Mouse (Mus musculus): ENCODE data around the gene Tusc1.

Tusc1 gene

DNA sequence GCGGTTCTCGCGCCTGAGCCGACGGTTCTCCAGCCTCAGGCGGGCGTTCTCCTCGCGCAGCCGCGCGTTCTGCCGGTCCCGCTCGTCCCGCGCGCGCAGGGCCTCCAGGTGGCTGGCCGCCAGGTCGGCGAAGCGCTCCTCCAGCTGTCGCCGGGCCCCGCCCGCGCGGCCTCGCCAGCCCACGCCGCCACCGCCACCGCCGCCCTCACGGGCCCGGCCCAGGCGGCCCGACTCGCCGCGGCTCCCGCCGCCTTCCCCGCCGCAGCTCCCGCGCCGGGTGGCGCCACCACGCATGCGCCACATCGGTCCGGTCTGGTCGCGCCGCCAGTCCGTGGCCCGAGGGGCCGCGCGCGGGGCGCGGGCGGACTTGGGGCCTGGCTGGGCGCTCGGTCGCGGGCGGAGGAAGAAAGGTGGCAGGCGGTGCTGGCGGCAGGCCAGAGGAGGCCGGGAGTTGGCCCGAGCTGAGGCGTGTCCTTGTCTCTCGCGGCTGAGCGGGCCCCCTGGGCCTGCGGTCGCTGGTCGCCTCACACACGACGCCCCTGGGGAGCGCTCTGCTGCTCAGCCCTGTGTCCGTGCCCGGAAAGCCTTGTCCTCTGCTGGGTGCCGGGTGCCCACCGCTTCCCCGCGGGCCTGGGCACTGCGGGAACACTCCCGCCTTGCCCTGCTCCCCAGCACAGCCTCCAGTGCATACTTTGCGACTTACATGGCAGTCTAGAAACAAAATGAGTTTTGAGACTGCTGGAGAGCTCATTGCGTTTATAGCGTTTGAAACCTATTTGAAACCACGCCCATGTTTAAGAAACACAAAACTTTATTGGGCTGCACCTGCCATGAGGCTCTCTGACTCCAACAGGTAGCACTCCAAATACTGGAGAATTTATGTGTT is at the start of gene Tusc1:
TSS of gene Tusc1 (minus strand) at position 394 of the 886 bp plus-strand sequence.
- peak; percentile 75 to 84 for DNase-seq (ENCODE audit: low spot score in 2 of 2)

DNA sequence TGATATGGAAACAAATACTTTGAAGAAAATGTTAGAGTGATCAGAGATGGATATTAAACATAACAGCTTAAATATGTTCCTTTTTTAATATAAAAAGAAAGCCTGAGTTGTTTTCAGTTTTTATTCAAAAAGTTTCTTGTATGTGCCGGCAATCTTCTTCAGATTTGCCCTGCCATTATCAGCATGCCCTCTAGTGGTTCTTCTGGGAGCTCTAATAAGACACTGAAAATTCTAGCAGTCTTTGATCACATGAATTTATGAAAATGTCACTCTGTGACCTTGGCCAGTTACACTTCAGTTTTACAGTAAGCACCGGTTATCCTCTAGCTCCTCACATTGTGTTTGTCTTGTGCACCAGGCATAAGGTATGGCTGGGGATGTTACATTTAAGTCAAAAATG is 17.6 kb upstream of the Tusc1 start:
- DNase-seq (ENCODE audit: low spot score in 2 of 2): no peak

DNA sequence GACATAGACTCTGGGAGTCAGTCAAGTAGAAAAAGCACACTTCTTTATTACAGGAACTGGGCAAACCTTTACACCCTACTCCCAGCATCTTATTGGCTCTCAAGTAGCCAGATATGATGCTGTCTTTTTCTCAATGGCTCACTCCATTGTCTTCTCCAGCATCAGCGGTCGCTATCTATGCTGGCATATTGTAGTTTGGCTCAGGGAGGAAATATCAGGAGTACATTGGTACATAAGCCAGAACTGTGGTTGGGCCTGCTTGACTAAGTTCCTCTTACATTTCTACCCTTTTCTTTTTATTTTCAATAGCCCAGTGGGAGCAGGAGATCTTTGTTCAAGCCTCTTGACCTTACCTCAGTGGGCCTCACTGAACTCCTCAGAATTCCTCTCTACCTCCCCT is 9.0 kb upstream of the Tusc1 start:
- DNase-seq (ENCODE audit: low spot score in 2 of 2): no peak

DNA sequence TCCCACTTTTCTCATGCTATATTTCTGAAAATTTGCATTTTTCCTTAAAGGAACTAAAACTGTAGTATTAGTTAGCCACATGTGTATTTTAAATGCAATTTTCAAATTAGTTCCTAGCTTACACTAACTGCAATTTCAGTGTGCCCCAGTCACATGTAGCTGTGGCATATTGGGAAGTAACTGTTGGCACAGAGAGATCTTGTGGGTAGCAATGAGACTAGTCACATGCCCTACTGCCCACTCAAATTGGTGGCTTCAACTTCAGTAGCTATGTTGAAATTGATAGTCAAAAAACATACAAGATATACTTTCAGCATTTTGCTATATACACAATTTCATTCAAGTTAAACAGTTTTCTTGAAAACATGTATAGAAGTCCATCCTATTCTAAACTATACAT is 6.3 kb upstream of the Tusc1 start:
- DNase-seq (ENCODE audit: low spot score in 2 of 2): no peak

DNA sequence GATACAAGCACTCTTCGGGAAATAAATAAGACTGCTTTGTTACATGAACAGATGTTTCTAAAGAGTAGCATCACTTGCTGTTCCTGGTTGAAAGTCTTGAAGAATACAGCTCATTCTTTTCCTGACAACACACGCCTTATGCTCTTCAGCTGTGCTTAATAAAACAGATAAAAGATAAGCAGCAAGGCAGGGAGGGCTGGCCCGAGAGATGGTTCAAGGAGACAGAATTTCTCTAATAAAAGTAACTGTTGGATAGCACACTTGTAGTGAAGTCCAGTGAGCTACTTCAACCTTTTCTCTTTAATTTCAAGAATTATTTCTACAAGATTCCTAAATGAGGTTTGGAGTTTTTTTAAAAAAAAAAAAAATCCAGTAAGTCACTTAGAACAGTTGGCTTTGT is 2.7 kb upstream of the Tusc1 start:
- no peak for DNase-seq (ENCODE audit: low spot score in 2 of 2)

DNA sequence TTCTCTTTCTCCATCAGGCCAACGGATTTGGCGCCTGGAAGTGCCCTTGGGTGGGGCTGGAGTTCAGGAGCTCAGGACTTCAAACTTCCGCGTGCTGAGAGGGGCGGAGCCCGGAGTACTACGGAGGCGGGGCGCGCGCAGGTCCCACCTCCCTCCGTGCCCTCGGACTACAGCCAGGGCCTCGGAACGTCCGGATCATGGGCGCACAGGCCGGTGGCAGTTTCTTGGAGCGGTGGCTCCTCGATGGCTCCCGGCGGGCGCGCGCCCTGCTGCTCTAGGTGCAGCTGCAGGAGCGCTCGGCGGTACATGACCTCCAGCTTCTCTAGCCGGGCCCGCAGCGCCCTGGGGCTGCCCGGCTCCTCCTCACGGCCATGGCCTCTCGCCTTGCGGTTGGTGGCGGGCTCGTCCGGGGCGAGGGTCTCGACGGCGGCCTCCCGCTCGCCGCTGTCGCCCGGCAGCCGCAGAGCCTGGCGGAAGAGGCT is 634 bp downstream of the Tusc1 start:
- peak; percentile 83 to 87 for DNase-seq (ENCODE audit: low spot score in 2 of 2)

DNA sequence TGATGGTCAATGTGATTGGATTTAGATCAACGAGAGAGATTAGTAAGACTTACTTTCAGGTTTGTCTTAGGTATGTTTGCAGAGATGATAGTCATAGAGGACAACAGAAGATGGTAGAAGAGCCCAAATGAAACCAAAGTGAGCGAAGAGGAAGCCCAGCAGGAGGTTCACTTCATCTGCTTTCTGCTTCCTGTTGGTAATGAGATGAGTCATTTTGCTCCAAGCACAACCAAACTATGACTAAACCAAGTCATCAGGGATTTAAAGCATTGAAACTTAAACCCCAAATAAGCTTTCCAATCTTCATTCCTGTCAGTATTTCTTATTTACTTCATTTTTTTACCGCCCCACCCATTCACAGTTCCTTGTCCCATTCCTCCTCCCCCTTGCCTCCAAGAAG is 27.8 kb downstream of the Tusc1 start:
- DNase-seq (ENCODE audit: low spot score in 2 of 2): no peak

DNA sequence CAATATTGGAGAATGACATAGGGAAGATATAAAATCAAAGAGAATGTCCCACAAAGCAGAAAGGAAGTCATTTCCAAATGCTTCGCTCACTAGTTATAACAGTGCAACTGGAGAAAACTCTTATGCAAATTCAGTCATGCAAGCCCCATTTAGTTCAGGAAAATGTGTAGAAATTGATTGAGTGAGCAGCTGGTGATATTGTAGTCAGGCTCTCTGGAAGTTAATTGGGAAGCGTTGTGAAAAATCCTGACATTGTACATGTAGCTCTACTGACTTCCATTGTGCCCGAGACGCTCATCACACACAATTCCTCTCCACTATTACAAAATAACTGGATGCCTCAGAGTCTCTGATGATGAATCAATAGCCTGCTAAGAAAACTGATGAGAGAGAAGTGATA is 49.2 kb downstream of the Tusc1 start:
- DNase-seq (ENCODE audit: low spot score in 2 of 2): no peak
